Mouse (Mus musculus): ENCODE results near the gene Prl8a6. TPM values are rescaled to one million over a fixed set of nuclear protein-coding genes. Genes with fewer than 3 reads are reported as not detected.

Gene Prl8a6
- not detected in 2 replicates for polyA plus RNA-seq (2016; fragmentation: Nextera tagmentation; extraction: Ambion mirVana)

DNA sequence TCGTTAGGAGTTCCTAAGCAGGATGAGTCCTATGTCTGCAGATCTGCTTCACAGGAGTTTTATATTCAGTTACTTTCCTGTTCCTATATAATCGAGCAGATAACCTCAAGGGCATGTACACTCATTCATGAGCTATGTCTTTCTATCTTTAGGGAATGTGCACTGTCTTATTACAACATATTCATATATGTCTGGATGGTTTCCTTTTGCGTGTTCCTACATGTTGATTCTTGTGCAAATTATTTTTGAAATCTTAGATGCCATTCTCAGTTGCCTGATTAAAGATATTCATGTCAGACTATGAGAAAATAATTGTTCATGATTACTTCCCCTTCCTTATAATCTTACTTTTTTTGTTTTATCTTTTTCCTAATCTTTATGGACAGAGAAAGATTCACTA lies at the start of gene Prl8a6:
Prl8a6 (minus strand) TSS at position 101 of the 400 bp plus-strand sequence.
- Histone ChIP-seq H3K9me3 (replicated peaks) (no peaks in the 10 kb centered on the region), H3K36me3 (no peaks in the 10 kb centered on the region), H3K4me1 (replicated peaks) (no peaks in the 10 kb centered on the region), H3K9ac (no peak within 1 kb of the TSS), H3K4me3 (no peak within 1 kb of the TSS), H3K27ac (ENCODE audit: poor library complexity, severe bottlenecking) (no peak within 1 kb of the TSS), H3K27me3 (replicated peaks) (no peaks in the 10 kb centered on the region), H3K4me2 (no peak within 1 kb of the TSS)
- WGBS: 74% methylated on average over 3 of the region's 3 CpGs
- no peak for ATAC-seq (ENCODE audit: insufficient number of reproducible peaks, low FRiP score)

DNA sequence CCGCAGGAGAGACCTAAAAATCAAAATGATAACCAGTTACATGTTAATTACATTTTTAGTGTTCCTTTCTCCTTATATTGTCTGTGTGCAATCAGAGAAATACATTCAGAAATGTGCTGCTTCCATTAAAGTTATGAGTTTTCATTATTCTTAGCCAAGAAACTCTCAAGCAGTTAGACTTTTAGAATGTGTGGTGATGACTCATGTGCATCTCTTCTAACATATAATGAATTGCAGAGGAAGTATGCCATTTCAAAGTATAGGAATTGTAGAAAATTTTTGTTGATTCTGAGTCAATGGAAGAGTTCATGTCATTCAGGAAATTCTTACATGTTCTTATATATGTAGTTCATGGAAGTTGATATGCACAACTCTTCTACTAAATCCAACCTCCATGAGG lies 5.3 kb downstream of the Prl8a6 start:
- no peaks in the 10 kb centered on the region for H3K36me3 ChIP-seq
- no peak overlapping the region for H3K27ac ChIP-seq (ENCODE audit: poor library complexity, severe bottlenecking)
- H3K27me3 ChIP-seq (replicated peaks): no peaks in the 10 kb centered on the region
- WGBS: 74% methylated on average over 1 of the region's 1 CpGs
- H3K9ac ChIP-seq: no peak overlapping the region
- no peak overlapping the region for H3K4me3 ChIP-seq
- no peaks in the 10 kb centered on the region for H3K9me3 ChIP-seq (replicated peaks)
- no peaks in the 10 kb centered on the region for H3K4me1 ChIP-seq (replicated peaks)
- ATAC-seq (ENCODE audit: insufficient number of reproducible peaks, low FRiP score): no peak
- no peak overlapping the region for H3K4me2 ChIP-seq

DNA sequence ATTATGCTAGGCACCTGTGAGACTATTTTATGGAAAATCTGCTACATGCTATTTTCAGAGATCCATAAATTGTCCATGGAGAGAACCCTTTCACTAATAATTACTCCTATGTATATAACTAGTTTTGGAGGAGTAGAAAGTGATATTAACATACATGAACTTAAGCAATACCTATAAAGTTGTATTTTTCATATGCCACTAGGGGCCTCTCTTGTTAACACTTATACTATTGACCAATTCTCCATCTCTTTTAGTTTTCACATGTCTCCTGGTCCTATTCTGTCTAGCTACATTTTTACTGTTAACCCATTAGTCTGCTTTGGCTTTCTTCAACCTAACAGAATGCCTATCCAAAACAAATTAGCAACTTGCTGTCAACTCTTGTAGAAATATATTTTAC lies 24.8 kb downstream of the Prl8a6 start:
- no peak overlapping the region for H3K27ac ChIP-seq (ENCODE audit: poor library complexity, severe bottlenecking)
- no peak overlapping the region for H3K9ac ChIP-seq
- H3K36me3 ChIP-seq: no peaks in the 10 kb centered on the region
- no peak overlapping the region for H3K4me2 ChIP-seq
- H3K4me3 ChIP-seq: no peak overlapping the region
- no peaks in the 10 kb centered on the region for H3K27me3 ChIP-seq (replicated peaks)
- no peaks in the 10 kb centered on the region for H3K9me3 ChIP-seq (replicated peaks)
- no peaks in the 10 kb centered on the region for H3K4me1 ChIP-seq (replicated peaks)
- ATAC-seq (ENCODE audit: insufficient number of reproducible peaks, low FRiP score): no peak

DNA sequence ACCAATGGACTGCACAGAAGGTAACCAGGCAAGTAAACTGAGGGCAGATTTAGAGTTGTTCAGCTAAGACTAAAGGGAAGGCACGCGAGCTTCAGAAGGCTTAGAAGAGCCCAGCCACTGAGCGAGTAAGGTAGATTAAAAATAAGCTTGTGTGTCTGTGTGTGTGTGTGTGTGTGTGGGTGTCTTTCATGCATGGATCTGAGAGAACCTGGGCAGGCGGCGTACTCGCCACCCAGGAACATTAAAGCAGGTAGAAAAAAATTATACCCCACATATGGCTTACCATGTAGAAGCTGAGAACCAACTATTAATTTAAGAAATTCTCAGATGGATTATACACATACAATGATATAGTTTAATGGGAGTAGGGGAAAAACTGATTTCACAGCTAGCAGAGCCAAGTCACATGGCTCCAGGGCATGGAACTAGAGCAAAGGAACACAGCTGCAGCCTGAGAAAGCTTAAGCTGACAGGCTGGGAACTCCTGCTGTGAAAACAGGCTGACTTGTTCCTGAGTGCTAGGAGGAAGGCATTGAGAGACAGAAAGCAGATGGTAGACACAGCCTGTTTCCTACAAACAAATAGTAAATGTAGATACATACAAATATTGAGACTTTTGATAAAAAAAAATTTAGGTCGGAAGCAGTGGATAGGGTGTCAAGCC lies 39.3 kb downstream of the Prl8a6 start:
- Histone ChIP-seq H3K4me1 (replicated peaks) (no peaks in the 10 kb centered on the region), H3K9me3 (replicated peaks) (0 out of 2 replicates have a peak, but pooled peaks cover 2% of the 10 kb centered on the region), H3K4me3 (no peak overlapping the region), H3K27me3 (replicated peaks) (no peaks in the 10 kb centered on the region), H3K36me3 (no peaks in the 10 kb centered on the region), H3K27ac (ENCODE audit: poor library complexity, severe bottlenecking) (no peak overlapping the region), H3K4me2 (no peak overlapping the region), H3K9ac (no peak overlapping the region)
- 82% methylated on average over 7 of the region's 7 CpGs for WGBS
- no peak for ATAC-seq (ENCODE audit: insufficient number of reproducible peaks, low FRiP score)

DNA sequence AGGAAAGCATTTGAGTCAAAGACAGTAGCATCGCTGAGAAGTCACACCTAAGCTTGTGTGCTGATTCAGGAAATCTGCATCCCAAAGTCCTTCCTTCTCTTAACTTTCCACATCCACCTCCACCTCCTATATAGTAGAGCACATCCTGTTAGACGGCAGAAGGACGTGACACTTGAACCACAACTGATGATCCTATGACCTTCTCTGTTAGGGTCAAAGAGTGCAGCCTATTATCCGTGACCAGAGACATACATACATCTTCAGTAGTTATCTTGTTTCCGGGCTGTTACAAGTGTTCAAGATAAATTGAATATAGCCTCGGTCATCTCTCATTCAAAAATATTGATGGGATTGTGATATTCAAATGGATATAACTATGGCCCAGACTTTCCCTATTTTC lies 47.7 kb downstream of the Prl8a6 start, which contains the start of gene Prl2b1:
Prl2b1 (minus strand) TSS at position 101 of the 400 bp plus-strand sequence.
- ATAC-seq (ENCODE audit: insufficient number of reproducible peaks, low FRiP score): no peak
- 0 out of 2 replicates have a peak, but pooled peaks cover 3% of the 10 kb centered on the region for H3K9me3 ChIP-seq (replicated peaks)
- no peaks in the 10 kb centered on the region for H3K27me3 ChIP-seq (replicated peaks)
- no peaks in the 10 kb centered on the region for H3K4me1 ChIP-seq (replicated peaks)
- H3K9ac ChIP-seq: no peak within 1 kb of the TSS
- WGBS: 65% methylated on average over 6 of the region's 6 CpGs
- no peak within 1 kb of the TSS for H3K27ac ChIP-seq (ENCODE audit: poor library complexity, severe bottlenecking)
- H3K36me3 ChIP-seq: no peaks in the 10 kb centered on the region
- H3K4me3 ChIP-seq: no peak within 1 kb of the TSS
- H3K4me2 ChIP-seq: no peak within 1 kb of the TSS

Other genes with a start within 250 kb of the Prl8a6 start
- gene Prl3c1, start 242.0 kb downstream of the Prl8a6 start, polyA plus RNA-seq (2016; fragmentation: Nextera tagmentation; extraction: Ambion mirVana): not detected in 2 replicates
- gene Prl3b1, start 196.8 kb downstream of the Prl8a6 start, polyA plus RNA-seq (2016; fragmentation: Nextera tagmentation; extraction: Ambion mirVana): not detected in 2 replicates
- gene Prl3a1, start 179.3 kb downstream of the Prl8a6 start, polyA plus RNA-seq (2016; fragmentation: Nextera tagmentation; extraction: Ambion mirVana): not detected in 2 replicates
- gene Prl6a1, start 126.1 kb downstream of the Prl8a6 start, polyA plus RNA-seq (2016; fragmentation: Nextera tagmentation; extraction: Ambion mirVana): not detected in 2 replicates
- 0.63 TPM in 1 of 2 replicates, not detected in the other for gene Prl8a2, start 93.0 kb downstream of the Prl8a6 start, polyA plus RNA-seq (2016; fragmentation: Nextera tagmentation; extraction: Ambion mirVana)
- gene Prl2b1, start 47.8 kb downstream of the Prl8a6 start, polyA plus RNA-seq (2016; fragmentation: Nextera tagmentation; extraction: Ambion mirVana): not detected in 2 replicates
- not detected in 2 replicates for gene Prl8a8, start 74.5 kb upstream of the Prl8a6 start, polyA plus RNA-seq (2016; fragmentation: Nextera tagmentation; extraction: Ambion mirVana)
- not detected in 2 replicates for gene Prl8a9, start 125.9 kb upstream of the Prl8a6 start, polyA plus RNA-seq (2016; fragmentation: Nextera tagmentation; extraction: Ambion mirVana)
- not detected in 2 replicates for gene Prl8a1, start 143.5 kb upstream of the Prl8a6 start, polyA plus RNA-seq (2016; fragmentation: Nextera tagmentation; extraction: Ambion mirVana)
- gene Prl7b1, start 171.9 kb upstream of the Prl8a6 start, polyA plus RNA-seq (2016; fragmentation: Nextera tagmentation; extraction: Ambion mirVana): not detected in 2 replicates
- not detected in 2 replicates for gene Prl7a1, start 203.8 kb upstream of the Prl8a6 start, polyA plus RNA-seq (2016; fragmentation: Nextera tagmentation; extraction: Ambion mirVana)
- gene Prl7a2, start 229.3 kb upstream of the Prl8a6 start, polyA plus RNA-seq (2016; fragmentation: Nextera tagmentation; extraction: Ambion mirVana): not detected in 2 replicates